Mouse (Mus musculus): ENCODE measurements around the gene Esp23. TPM values are rescaled to one million over a fixed set of nuclear protein-coding genes. Genes with fewer than 3 reads are reported as not detected.
"Not testable (repeated sequence)": the region's sequence is repeated elsewhere in the genome, so short reads cannot be mapped to it uniquely, and the experiment has no call there.

Esp23 gene
- not detected for total RNA-seq (2021)

DNA sequence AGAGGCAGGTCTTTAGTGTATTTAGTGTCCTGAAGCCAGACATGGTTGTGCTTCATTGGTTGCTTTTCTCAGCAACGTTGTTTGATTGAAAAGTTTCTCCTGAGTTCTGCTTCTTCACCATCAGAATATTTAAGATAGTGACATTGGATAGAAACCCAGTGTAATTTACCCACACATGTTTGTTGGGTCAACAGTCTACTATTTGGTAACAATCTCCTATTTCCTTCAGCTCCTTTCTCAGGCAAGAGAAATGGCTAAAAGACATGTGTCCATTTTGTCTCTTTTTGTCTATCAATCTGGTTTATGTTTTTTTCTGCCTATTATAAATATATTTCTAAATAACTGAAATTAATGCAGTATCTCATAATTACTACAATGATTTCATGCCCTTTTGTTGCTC lies at the start of gene Esp23:
Esp23 (minus strand) TSS at position 101 of the 400 bp plus-strand sequence.
- no peak for DNase-seq

DNA sequence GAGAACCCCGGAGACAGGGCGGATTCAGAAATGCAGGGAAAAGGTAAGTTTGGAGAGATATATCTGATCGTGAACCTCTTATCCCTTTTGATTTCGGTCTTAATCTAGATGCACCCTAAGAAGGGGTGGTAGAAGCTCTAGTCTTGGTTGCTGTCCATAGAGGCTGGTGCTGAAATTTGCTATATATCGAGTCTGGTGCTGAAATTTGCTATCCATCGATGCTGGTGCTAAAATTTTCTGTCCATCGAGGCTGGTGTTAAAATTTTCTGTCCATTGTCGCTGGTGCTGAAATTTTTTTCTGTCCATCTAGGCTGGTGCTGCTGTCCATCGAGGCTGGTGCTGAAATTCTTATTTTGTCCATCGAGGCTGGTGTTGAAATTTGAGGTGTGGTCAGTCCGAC lies 30.3 kb upstream of the Esp23 start:
- not testable (repeated sequence) for DNase-seq

DNA sequence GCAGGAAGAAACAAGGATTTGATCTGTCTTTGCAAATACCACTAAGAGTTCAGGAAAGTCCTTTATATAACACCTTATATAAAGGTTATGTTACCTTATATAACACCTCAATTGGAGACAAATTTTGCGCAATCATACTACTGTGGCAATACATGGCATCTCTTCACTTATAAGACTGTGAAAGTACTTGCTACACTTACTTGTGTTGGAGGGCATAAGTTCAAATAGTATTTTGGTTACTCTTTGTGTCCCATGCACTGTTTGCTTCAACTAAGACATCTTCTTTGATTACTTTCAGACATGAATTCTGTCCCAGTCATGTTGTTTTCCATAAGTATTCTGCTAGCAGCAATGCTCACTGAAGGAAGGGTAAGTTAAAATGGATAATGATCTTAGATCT lies 18.2 kb upstream of the Esp23 start, which contains the start of gene Esp22:
Esp22 (plus strand) TSS at position 301 of the 400 bp plus-strand sequence.
- no peak for DNase-seq

DNA sequence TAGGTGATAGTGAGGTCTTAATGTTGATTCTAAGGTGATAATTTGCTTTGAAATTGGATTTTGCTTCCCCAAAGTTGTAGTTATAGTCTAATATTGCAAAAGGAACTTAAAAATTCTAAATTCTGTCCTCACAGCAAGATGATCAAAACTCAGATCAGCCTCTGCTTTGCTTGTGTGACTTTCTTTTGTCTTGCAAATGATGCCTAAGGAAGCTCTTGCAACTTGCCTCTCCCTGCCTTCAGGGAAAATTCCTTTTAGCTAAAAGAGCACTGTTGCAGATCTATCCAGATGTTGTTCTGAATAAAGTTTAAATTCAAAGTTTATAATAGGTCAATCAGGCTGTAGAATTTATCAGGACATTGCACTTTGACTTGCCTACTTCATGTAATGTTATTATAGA lies 13.2 kb downstream of the Esp23 start:
- DNase-seq = no peak

DNA sequence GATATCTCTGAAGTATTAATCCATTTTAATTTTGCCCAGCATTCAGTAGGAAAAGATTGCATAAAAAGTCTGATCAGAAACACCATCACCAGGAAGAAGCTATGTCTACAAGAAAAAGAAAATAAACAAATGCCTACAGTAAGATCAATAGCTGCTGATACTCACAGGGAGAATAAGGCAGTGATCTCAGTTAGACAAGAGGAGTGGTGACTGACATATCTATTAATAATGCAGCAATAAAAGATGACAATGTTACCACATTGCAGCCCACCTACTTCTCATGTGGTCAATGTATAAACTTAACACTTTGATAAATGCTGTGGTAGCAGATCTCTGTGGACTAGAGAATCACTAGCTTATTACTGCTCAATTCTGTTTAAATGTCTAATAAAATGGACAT lies 33.6 kb downstream of the Esp23 start, which contains the start of gene Gm21903:
Gm21903 (minus strand) TSS at position 101 of the 400 bp plus-strand sequence.
- DNase-seq = no peak

DNA sequence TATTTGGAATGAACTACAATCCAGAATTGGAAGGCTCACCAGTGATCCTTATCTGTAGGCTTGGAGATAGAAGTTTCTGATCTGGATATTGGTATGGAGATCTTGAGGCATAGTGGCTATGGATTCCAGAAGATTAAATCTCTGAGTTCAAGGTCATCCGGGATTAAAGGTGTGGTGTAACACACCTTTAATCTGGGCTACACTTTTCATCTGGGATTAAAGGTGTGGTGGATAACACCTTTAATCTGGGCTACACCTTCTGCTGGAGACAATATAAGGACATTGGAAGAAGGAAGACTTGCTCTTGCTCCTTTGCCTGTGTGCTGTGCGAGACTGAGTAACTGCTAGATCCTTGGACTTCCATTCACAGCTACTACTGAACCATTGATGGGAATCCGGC lies 40.4 kb downstream of the Esp23 start, which contains the start of gene Esp24:
Esp24 (plus strand) TSS at position 301 of the 400 bp plus-strand sequence.
- not testable (repeated sequence) for DNase-seq

Other genes starting within 250 kb of the Esp23 start
- not detected for gene Esp24, start 40.3 kb downstream of the Esp23 start, total RNA-seq (2021)
- not detected for gene Gm21903, start 33.7 kb downstream of the Esp23 start, total RNA-seq (2021)
- not detected for gene Esp22, start 18.3 kb upstream of the Esp23 start, total RNA-seq (2021)

Measured in layer of hippocampus, postnatal 36 days (tissue).